Mouse (Mus musculus): Measurements from ENCODE around the gene Cyp2c23.

DNA sequence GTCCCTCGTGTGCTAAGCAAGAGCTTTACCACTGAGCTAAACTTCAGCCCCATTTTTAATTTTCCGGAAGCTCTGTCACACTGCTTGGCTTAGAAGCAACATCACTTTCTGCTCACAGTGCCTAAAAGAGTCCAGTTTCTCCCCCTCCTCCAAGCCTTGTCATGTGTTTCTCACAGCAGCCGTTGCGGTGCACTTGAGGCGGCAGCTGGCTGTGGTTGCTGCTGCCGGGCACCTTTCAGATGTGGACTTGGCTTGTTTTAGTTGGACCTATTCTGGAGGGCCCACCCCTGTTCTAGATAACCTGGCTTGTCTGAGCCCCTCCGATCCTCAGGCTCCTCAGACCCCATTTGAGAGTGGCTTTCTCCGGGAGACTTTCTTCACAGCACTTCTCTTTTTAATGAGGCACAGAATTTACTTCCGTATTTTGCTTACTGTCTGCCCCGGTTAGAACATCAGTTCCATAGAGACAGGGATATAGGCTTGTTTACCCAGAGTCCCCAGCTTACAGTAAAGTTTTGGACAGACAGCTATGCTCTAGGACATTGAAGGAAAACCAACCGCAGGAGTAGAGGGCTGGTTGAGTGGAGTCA lies 63.4 kb downstream of the Cyp2c23 start:
- TF ChIP-seq CTCF (IDR thresholded peaks at IDR 0.05): no peak
- no peak for TF ChIP-seq POLR2A (IDR thresholded peaks at IDR 0.05; ENCODE audit: insufficient read depth, low read depth, low read length)
- no peak for TF ChIP-seq EP300 (IDR thresholded peaks at IDR 0.05; ENCODE audit: insufficient read depth, low read depth, low read length)

All from heart, adult 2 months (tissue).